Mouse (Mus musculus) lung, adult 18-20 months (tissue): Measurements from ENCODE around the gene Smim20.

ENCODE experiments used
- DNase-seq, 2 experiments: peaks; one replicate each; pipeline ENCODE4 v3.0.0; 2022; ENCODE audit warnings: mixed read lengths in 2 of 2

Gene Smim20

DNA sequence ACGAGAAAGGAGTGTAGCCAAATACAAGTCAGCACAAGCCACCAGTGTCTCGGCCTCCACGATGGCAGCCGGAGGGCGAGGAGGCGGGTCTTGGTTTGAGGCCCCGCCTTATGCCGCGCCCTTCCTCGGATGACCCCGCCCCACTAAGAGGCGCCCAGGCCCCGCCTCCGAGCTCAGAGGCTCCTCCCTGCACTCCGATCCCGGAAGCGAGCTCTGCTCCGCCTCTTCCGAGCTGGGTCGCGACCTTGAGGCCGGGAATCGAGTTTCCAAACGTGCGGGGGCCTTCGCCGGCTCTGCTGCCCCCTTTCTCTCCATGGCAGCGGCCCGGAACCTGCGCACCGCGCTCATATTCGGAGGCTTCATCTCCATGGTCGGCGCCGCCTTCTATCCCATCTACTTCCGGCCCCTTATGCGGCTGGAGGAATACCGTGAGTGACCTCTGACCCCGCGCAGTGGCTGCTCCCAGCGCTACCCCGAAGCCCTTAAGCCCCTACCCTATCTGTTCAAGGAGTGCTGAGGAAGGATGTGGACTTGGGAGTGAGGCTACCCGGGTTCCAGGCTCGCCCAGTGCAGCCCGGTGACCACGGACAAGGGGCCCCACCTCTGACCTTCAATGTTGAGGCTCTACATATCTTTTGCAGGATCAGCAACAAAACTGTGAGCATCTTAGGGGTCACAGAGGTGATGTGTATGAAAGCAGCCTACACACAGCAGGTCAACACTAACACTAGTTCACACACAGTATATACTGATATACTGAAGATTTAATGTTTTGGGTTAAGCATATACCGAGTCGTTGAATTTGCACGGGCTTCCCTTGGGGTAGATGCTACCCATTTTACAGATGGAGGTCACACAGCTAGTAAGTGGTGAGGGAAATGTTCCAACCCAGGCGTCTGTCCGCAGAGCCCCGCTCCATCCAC lies at the start of gene Smim20:
Gene Smim20 (plus strand): TSS at position 153 of the 923 bp plus-strand sequence.
- peak; percentile 79 to 84 for DNase-seq

DNA sequence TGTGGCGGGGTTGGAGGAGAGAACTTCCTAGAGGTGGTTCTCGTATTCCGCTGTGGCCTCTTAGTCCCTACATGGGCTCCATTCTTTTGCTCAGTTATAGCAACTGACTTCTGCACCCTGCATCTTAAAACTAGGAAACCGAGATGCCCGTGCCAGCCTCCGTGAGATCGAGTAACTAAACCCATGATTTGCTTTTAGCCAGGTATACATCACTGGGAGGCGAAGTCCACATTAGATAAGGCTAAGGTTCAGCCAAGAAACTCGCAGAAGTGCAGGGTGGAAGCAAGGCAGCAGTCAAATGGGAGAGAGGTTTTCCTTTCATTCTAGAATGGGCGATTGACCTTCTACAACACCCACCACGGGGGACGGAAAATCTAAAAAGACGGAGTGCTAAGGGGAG lies 41.4 kb upstream of the Smim20 start:
- no peak for DNase-seq

DNA sequence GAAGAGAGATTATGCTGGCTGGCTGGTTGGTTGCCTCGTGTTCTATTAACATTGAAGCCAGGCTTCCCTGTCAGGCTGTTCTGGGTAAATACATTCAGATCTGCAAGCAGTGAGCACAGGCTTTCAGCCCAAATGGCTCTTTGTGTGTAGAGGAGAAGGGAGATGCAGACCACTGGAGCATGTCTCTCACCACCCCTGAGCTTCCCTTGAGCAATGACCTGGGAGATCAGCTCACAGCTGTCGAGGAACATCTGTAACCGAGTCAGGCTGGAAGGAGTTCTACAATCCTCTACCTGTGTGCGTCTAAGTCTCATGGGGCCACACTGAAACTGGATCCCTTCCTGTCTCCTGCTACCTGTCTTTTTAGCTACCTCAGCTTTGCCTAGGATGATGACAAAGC lies 36.3 kb upstream of the Smim20 start:
- DNase-seq: no peak

DNA sequence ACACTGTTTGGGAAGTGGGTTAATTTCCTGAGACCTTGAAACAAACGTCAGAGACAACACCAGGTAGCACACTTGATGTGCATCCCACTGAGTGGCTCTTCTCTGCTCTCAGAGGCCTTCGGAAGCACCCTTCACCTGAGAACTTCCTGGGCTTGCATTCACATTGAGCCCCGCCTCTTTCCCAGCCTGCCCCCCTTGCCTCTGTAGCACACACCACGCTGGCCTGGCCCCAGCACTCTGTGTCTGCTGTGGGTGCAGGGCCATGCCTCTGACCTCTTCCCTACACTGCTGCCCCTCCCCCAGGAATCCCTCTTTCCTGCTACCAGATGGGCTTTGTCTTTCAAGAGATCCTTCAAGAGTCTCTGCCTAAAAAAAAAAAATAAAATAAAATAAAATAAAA lies 31.3 kb upstream of the Smim20 start:
- DNase-seq: peak; percentile 28 to 43

DNA sequence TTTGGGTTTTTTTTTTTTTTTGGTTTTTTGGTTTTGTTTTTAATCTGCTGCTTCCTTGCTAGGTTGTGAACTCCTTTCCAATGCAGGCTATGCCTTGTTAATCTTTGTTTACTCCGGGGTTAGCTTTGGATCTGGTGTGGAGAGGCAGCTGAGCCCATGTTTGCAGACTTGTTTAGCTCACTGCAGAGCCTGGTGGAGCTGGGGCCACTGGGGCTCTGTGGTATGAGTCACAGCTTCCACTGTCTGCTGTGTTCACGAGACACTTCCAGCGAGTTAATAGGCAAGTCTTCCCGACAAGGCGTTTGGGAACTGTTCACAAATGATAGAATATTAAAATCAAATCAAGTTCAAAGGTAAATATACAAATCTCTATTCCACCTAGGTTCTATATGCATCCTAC lies 30.7 kb upstream of the Smim20 start:
- no peak for DNase-seq

DNA sequence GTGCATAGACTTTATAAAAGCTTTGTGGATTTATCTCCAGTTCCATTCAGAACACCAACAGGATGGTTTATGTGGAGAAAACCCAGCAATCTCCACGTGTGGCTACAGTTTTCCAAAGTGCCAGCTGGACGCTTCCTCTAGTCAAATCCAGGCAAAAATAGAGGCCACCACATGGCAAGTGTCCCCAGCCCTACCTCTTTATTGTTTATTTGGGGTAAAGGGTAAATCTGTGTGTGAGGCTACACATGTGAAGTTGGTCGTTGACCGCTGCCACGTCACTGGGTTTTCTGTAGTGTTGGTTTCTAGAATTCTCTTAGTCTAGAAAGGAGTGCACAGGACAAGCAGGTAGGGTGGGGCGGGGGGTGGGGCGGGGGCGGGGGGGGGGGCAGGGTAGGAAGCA lies 30.1 kb upstream of the Smim20 start:
- DNase-seq: no peak

DNA sequence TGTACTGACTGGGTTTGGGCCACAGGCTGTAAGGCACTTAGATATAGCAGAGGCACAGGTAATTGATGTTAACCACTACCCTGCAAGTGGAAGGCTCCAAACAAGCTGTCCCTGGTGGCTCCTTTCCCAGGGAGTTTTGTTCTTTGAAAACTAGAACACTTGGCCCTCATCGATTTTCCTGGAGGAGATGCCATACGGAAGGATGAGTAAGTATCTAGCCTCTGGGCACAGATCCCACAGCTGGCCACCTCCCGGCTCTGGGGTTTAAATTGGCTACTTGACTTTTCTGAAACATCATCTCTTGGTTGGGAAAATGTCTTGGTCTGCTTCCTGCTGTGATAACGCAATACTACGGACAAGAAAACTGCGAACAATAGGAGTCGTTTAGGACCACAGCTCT lies 28.1 kb upstream of the Smim20 start:
- no peak for DNase-seq

DNA sequence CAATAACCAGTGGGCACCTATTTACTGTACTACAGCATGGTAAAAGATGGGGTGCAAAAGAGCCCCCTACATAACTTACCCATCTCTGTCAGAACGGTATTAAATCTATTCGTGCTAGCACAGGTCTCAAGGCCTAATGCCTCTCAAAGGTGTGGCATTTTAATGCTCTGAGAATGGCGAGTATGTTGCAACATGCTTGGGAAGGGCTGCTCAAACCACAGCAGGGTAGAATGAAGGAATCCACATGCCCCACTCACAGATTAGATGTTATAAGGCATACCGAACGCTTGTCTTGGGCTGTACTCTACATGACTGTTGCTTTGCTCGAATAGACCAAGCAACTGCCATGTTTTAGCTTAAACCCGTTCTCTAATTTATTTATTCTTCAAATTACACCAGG lies 27.7 kb upstream of the Smim20 start:
- DNase-seq: no peak

DNA sequence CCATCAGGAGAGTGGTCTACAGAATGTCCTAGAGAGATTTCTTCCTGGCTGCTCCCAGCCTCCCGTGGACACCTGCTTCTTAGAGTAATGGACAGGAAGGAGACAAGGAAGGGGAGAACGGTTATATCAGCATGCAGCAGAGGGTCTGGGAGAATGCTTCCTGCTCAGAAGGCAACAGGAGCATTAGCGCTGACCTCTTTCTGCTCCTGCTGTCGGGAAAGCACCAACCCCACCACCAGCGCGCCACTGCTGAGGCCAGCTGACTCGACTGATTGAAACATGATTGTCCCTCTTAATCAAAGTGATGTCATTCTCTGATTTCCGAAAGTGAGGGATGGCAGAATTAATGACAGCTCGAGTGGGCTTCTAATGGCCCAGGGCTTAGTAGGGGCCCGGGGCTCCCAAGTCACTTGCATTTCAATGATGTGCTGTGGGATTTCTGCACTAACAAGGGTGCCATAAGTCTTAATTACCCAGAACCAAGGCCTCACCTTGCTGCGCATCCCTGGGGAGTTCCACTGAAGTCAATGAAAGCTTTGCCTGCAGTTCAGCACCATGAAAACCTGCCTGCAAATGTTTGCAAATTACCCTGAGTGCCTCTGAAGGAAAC lies 26.9 kb upstream of the Smim20 start:
- no peak for DNase-seq

DNA sequence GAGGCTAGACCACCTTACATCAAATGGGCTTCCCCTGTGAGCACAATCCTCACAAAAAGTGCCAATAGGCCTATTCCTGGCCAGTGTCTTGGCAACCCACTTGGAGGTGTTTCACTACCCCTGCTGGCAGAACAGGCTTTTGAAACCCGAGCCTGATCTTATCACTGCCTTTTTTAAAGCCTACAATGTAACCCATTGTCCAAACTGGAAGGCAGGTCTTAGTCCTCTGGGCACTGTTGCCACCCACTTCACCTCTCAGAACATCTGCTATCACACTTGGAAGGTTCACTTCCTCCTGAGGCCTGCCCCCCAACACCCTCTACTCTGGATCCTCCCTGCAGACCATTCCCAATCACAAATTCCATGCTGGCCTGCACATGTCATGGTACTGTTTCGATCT lies 25.8 kb upstream of the Smim20 start:
- no peak for DNase-seq

DNA sequence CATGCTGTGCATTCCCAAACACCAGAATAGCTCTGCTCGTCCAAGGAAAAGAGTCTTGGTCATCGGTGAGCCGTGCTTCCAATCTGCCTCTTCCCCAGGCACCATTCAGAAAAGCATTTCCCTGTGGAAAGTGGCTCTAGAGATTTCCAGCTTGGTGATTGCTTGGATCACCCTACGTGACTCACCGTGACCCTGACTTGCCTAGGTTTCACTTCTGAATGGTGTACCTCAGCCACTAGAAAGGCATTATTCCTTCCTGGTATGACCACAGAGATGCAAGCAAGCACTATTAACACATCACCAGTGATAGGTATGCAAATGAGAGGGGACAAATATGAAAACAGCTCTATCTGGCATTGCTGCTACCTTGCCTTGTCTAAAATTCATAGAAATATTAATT lies 24.9 kb upstream of the Smim20 start:
- no peak for DNase-seq

DNA sequence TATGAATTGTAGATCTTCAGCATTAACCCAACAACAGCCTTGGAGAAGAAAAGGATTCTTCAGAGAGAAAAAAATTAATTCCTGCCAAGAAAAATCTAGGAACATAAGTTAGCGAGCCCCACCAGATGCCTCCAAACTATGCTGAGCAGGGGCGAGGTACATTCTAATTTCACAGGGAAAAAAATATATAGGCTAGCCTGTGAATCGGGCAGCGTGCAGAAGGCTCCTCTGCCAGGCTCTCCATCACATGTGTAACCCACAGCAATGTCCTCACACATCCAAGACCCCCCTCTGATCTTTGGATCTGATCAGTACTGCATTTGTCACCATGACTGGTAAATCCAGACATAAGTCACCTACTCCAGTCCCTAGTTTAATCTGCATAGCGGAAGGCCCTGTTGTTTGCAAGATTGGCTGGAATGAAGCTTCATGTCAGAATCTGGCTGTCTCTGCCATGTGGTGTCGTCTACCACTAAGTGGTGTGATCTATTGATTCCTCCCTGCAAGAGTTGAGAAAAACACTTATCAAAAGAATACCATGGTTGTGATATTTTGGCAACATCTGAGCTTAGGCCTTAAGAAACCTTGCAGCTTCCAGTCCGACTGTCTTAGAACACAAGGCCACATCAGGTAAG lies 23.9 kb upstream of the Smim20 start:
- no peak for DNase-seq

DNA sequence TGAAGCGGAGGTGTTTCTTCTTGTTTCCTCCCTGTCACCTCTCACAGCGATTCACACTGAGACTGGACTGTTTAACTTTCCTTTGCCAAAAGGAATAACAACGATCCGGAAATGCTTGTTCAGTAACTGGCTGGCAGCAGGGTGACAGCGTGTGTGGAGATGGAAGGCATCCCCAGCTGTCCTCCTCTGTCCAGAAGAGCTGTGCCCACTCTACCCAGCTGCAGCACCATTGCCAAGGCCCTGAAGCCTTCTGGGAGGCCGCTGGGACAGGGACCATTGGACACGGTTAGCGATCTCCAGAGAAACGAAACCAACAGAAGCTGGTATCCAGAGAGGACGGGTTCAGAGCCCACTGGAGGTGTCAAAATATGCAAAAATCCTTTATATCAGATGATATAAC lies 22.9 kb upstream of the Smim20 start:
- no peak for DNase-seq

DNA sequence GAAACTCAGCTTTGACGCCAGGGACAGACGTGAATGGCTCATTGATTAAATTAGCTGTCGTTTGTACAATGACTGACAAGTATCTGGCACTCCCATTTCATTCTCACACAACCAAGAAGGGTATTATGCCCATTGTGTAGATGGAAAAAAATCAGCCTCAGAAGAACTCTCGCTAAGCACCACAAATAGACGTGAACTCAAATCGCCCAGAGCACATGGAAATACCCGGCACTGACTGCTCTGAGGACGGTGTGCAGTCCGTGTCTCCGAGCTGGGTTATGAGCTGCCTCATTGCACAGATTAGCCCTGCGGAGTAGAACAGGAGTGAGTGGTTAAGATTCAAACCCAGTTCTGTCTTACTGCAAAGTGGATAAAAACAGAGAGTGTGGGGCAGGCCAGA lies 18.4 kb upstream of the Smim20 start:
- DNase-seq: no peak

DNA sequence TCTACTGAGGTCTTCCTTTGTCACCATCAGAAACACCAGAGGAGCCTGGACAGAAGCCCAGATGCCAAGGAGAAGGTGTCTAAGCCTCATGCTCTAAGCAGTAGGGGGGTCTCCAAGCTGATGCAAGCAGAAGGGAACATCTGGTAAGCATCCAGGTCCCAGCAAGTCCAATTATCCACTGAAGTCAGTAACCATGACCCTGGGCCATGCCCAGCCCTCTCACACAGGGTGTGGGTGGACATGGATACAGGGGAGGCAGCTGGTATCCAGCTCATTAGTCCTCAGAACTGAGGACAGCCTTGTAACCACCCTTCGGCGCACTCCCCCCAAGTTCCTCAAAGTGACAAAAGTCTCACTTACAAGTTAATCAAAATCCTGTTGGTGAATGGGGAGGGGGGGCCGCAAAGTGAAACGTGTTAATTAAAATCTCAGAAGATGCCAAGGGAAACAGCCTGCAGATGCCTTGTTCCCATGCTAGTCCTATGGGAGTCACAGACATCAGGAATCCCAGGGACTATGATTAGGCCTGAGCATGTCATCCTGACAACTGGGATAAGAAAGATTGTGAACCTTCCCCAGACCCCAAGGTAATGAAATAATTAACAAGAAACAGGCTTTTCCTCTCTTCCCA lies 17.3 kb upstream of the Smim20 start:
- DNase-seq: no peak

DNA sequence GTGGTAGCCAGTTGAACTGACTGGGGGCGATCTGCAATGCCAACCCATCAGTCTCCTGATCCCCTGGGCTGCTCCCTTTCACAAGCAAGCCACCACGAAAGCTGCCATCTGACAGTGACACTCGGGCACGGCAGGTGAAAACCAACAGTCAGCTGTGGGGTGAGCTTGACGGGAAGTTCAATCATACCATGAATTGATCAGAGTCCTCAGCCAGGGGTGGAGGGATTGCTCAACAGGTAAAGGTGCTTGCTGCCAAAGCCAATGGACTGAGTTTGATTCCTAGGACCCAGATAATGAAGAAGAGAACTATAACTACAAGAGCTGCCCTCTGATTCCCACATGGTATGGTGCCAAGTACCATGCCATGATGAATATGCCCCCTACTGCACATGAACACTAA lies 12.7 kb upstream of the Smim20 start:
- no peak for DNase-seq

DNA sequence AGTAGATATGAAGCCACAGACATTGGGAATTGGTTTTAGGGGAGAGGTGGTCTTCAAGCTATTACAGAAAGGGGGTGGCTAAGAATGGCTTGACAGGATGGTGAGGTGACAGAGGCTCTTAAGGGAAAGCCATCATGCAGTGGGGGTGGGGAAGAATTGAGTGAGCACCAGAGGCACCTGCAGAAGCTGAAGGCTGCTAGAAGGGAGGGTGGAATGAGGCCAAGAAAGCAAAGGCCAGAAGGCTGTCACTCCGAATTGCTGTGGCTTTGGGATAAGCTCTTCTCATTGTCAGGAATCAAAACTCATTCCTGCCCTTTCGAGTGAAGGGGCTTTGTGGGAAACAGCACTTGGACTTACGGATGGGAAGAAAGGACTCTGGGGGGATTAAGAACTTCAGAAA lies 12.1 kb upstream of the Smim20 start:
- DNase-seq: no peak

DNA sequence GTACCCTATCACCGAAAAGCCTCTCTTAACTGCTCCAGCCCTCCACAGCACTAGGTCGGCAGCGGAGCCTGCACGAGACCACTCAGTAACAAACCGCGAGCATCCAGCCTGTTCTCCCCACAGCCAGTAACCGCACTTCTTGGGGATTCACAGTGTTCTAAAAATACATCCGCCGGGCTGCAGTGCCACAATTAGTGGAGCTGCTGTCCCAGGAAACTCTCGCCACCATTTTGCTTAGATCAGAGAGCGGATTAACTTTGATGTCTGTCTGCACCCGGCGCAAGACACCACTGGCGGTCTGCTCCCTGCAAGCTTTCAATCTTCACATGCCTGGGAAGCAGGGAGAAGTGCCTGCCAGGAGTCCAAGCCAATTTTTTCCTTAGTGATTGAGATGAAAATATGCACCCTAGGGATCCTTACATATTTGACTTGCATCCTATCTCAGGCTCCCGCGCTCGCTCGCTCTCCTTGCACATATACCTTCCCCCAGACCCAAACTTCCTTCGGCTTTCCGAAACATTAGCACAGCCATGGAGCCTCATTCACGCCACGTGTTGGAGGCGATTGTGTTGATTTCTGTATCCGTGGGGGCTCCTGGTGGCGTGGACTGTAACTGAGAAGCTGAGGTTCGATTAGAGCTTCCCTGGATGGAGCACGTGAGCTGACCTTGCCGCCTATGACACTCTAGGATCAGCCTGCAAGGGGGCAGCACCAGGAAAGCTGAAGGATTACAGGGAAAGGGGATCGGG lies 8.7 kb upstream of the Smim20 start:
- no peak for DNase-seq

DNA sequence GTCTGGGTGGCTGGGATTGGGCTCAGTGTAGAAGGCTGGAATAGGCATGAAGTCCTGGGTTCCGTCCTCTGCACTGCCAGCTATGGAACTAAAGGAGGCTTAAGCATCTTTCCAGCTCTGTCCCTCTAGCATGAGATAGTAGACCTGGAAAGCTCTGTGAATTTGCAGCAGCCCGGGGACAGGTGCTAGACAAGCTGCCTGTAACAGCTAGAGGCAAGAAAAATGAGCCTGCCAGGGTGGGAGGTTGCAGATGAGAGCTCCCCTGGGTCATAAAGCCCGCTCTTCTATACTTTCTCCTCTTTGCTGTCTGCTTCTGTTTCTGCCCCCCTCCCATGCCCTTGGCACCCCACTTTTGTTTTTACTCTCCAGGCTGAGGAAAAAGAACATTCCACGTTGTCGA lies 7.0 kb upstream of the Smim20 start:
- DNase-seq: no peak

DNA sequence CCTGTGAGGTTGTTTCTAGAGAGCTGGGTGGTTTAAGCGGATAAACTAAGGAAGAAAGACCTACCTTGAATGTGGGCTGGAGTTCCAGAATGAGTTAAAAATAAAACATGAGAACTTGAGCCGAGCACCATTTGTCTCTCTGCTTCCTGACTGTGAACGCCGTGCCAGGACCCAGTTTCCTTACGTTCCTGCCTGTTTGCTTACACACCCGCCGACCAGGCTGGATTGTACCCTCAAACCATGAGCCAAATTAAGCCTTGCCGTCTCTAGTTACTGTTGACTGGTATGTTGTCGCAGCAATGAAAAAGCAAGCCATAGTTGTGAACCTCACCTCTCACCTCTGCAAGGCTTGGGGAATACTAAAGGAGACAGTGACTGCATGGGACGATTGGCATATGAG lies 4.9 kb upstream of the Smim20 start:
- DNase-seq: no peak

DNA sequence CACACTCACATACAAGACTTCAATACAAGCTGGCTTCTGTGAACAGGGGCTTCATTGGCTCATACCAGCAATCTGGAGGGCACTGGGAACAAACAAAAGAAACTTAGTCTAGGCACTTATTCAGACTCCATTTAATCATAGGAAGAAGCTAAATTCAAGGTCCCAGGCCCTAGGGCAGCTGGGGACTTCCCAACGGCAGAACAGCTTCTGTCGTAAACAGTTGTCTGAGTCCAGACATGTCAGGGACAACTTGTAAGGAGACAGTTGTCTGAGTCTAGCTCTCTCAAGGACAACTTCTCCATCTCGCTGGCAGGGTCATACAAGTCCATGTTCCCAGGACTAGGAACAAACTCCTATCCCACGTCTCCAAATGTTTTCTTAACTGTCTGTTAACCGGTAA lies 2.8 kb upstream of the Smim20 start:
- no peak for DNase-seq

DNA sequence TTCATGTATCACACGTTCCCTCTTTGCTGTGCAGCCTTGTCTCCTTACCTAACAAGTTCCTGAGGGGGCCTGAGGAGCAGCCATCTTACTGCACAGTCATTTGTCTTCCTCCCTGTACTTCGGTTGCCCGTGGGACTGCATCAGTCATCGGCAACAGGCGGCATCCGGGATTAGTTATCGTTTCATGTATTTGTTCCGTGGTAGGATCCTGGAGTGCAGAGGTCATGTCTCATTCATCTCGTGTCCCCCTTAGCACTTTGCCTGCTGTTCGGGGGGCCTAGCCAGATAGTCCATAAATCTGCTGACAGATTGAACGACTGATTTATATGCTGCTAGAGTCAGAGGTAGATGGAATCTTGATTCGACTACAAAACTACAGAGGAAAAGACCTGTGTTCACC lies 1.1 kb upstream of the Smim20 start:
- no peak for DNase-seq

DNA sequence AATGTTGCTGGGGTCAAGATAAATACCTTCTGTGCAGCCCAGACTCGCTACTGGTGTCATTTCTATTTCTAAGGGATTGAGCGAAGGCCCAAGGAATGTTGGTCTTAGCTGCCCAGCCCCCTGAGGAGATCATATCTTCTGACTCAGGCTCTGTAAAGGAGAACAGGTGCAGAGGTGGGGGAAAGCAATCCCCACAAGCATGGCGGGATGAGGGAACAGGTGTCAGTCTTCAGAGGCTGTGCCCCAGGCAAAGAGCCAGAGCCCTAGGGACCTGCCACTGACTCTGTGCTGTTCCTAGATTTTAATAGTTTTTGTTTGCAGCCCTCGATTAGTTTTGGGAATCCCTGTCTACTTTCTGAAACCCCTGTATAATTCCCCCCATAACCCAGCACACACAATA lies 702 bp upstream of the Smim20 start:
- DNase-seq: no peak
